Mouse (Mus musculus) lung, embryonic 14.5 days (tissue): Measurements from ENCODE around the gene Setd1a. TPM values are rescaled to one million over a fixed set of nuclear protein-coding genes. Genes with fewer than 3 reads are reported as not detected.

ENCODE experiments used
- ATAC-seq: fragments of 200-750 bp; cut with Nextera tagmentation; 2 replicates; pipeline ENCODE4 v1.8.0; 2017; ENCODE audit warnings: mild to moderate bottlenecking, moderate TSS enrichment, moderate library complexity; ENCODE audit not compliant: insufficient read depth
- DNase-seq: peaks from one replicate; pipeline ENCODE4 v3.0.0-alpha.2; 2015
- H3K27ac ChIP-seq: fragments of 300-500 bp; sonication (generic); 2 replicates; pipeline ENCODE4 v1.5.1; 2014; ENCODE audit warnings: low read depth, mild to moderate bottlenecking, moderate library complexity
- H3K27me3 ChIP-seq: fragments of 300-500 bp; sonication (generic); 2 replicates; pipeline ENCODE4 v1.6.1; 2014; ENCODE audit warnings: low read length, control low read depth; ENCODE audit not compliant: insufficient read depth
- H3K36me3 ChIP-seq: fragments of 300-500 bp; sonication (generic); 2 replicates; pipeline ENCODE4 v1.6.1; 2014; ENCODE audit warnings: control low read depth; ENCODE audit not compliant: insufficient read depth
- H3K4me1 ChIP-seq: fragments of 300-500 bp; sonication (generic); 2 replicates; pipeline ENCODE4 v1.6.1; 2014; ENCODE audit warnings: antibody characterized with exemption, control low read depth; ENCODE audit not compliant: insufficient read depth
- H3K4me2 ChIP-seq: fragments of 300-500 bp; sonication (generic); 2 replicates; pipeline ENCODE4 v1.6.1; 2014; ENCODE audit warnings: mild to moderate bottlenecking
- H3K4me3 ChIP-seq: fragments of 300-500 bp; sonication (generic); 2 replicates; pipeline ENCODE4 v1.5.1; 2014; ENCODE audit warnings: low read depth, low read length
- H3K9ac ChIP-seq: fragments of 300-500 bp; sonication (generic); 2 replicates; pipeline ENCODE4 v1.6.1; 2014
- H3K9me3 ChIP-seq: fragments of 300-500 bp; sonication (generic); 2 replicates; pipeline ENCODE4 v1.6.1; 2016; ENCODE audit warnings: low read depth, low read length, control low read depth
- CTCF ChIP-seq: IDR thresholded peaks from 2 replicates; pipeline ENCODE4 v1.5.1; 2016; ENCODE audit warnings: antibody characterized with exemption, low read depth
- WGBS: fragments of 180-500 bp; shearing (Covaris S2); extraction: QIAGEN DNeasy Blood & Tissue Kit; methylation state at CpG from one replicate; pipeline ENCODE4 v1.1.7; 2014; 5-methylcytosine and 5-hydroxymethylcytosine counted together
- polyA plus RNA-seq: library from polyadenylated mRNA; unstranded; fragments of >200 nt; fragmentation: Nextera tagmentation; extraction: Ambion mirVana; gene quantifications from 2 replicates; pipeline ENCODE4 v1.2.1, GENCODE M21; 2014

The Setd1a gene
- polyA plus RNA-seq, 1 experiment from 2014 or later: 27.2 TPM

GRCm38 (mm10) chr7:127801010-127801621 lies 24.6 kb downstream of the Setd1a start:
- Histone ChIP-seq H3K9me3 (no peaks in the 10 kb centered on the region), H3K36me3 (peaks cover 61% of the 10 kb centered on the region), H3K27ac (no peak overlapping the region), H3K9ac (peak overlapping the region; percentile 29; the same call in 1 of the 2 replicates), H3K4me1 (peaks cover 5% of the 10 kb centered on the region; the same call in 1 of the 2 replicates), H3K4me2 (peak overlapping the region; percentile 52), H3K4me3 (peak overlapping the region; percentile 25), H3K27me3 (no peaks in the 10 kb centered on the region)
- ATAC-seq (no peak), DNase-seq (no peak)
- WGBS: 87% methylated on average over 8 of the region's 8 CpGs
- no peak for TF ChIP-seq CTCF

GRCm38 (mm10) chr7:127802313-127802712 lies 25.8 kb downstream of the Setd1a start:
- Histone ChIP-seq H3K4me1 (peaks cover 5% of the 10 kb centered on the region; the same call in 1 of the 2 replicates), H3K4me2 (no peak overlapping the region), H3K27me3 (no peaks in the 10 kb centered on the region), H3K36me3 (peaks cover 49% of the 10 kb centered on the region), H3K9ac (no peak overlapping the region), H3K4me3 (no peak overlapping the region), H3K27ac (no peak overlapping the region), H3K9me3 (no peaks in the 10 kb centered on the region)
- 92% methylated on average over 17 of the region's 17 CpGs for WGBS
- TF ChIP-seq CTCF: no peak
- no peak for DNase-seq
- ATAC-seq: no peak

GRCm38 (mm10) chr7:127808821-127809220 lies 32.4 kb downstream of the Setd1a start:
- no peak overlapping the region for H3K27ac ChIP-seq
- WGBS: 60% methylated on average over 5 of the region's 5 CpGs
- H3K4me3 ChIP-seq: no peak overlapping the region
- no peaks in the 10 kb centered on the region for H3K27me3 ChIP-seq
- H3K36me3 ChIP-seq: no peaks in the 10 kb centered on the region
- H3K9me3 ChIP-seq: no peaks in the 10 kb centered on the region
- H3K9ac ChIP-seq: no peak overlapping the region
- no peak for ATAC-seq
- no peak overlapping the region for H3K4me2 ChIP-seq
- H3K4me1 ChIP-seq: no peaks in the 10 kb centered on the region
- no peak for DNase-seq
- no peak for TF ChIP-seq CTCF

GRCm38 (mm10) chr7:127809846-127810245 lies 33.4 kb downstream of the Setd1a start:
- Histone ChIP-seq H3K4me1 (no peaks in the 10 kb centered on the region), H3K27ac (no peak overlapping the region), H3K27me3 (no peaks in the 10 kb centered on the region), H3K36me3 (no peaks in the 10 kb centered on the region), H3K4me2 (no peak overlapping the region), H3K4me3 (no peak overlapping the region), H3K9me3 (no peaks in the 10 kb centered on the region), H3K9ac (no peak overlapping the region)
- no peak for TF ChIP-seq CTCF
- no peak for ATAC-seq
- no peak for DNase-seq
- 89% methylated on average over 1 of the region's 1 CpGs for WGBS

GRCm38 (mm10) chr7:127810650-127811049 lies 34.2 kb downstream of the Setd1a start:
- Histone ChIP-seq H3K27me3 (no peaks in the 10 kb centered on the region), H3K36me3 (no peaks in the 10 kb centered on the region), H3K27ac (no peak overlapping the region), H3K4me2 (no peak overlapping the region), H3K4me1 (no peaks in the 10 kb centered on the region), H3K9me3 (no peaks in the 10 kb centered on the region), H3K9ac (no peak overlapping the region), H3K4me3 (no peak overlapping the region)
- no peak for TF ChIP-seq CTCF
- 67% methylated on average over 10 of the region's 10 CpGs for WGBS
- ATAC-seq (no peak), DNase-seq (no peak)

- H3K9me3 ChIP-seq: no peaks in the 10 kb centered on the region
- H3K4me1 ChIP-seq: no peaks in the 10 kb centered on the region
- no peak overlapping the region for H3K4me2 ChIP-seq
- H3K27me3 ChIP-seq: no peaks in the 10 kb centered on the region
- WGBS: 71% methylated on average over 4 of the region's 4 CpGs
- no peaks in the 10 kb centered on the region for H3K36me3 ChIP-seq
- no peak overlapping the region for H3K9ac ChIP-seq
- no peak overlapping the region for H3K27ac ChIP-seq
- DNase-seq (no peak), ATAC-seq (no peak)
- no peak overlapping the region for H3K4me3 ChIP-seq
- TF ChIP-seq CTCF: no peak
These were observed 34.8 kb downstream of the Setd1a start for GRCm38 (mm10) chr7:127811240-127811639.

- H3K9me3 ChIP-seq: no peaks in the 10 kb centered on the region
- H3K27ac ChIP-seq: no peak overlapping the region
- no peak for DNase-seq
- H3K4me2 ChIP-seq: no peak overlapping the region
- no peak overlapping the region for H3K4me3 ChIP-seq
- ATAC-seq: no peak
- H3K36me3 ChIP-seq: no peaks in the 10 kb centered on the region
- H3K9ac ChIP-seq: no peak overlapping the region
- 76% methylated on average over 3 of the region's 3 CpGs for WGBS
- H3K27me3 ChIP-seq: no peaks in the 10 kb centered on the region
- no peaks in the 10 kb centered on the region for H3K4me1 ChIP-seq
- TF ChIP-seq CTCF: no peak
These were observed 35.8 kb downstream of the Setd1a start for GRCm38 (mm10) chr7:127812292-127812691.

- no peaks in the 10 kb centered on the region for H3K36me3 ChIP-seq
- ATAC-seq (no peak), DNase-seq (no peak)
- no peak overlapping the region for H3K4me3 ChIP-seq
- H3K9ac ChIP-seq: no peak overlapping the region
- no peak overlapping the region for H3K4me2 ChIP-seq
- TF ChIP-seq CTCF: no peak
- 64% methylated on average over 4 of the region's 4 CpGs for WGBS
- no peak overlapping the region for H3K27ac ChIP-seq
- H3K9me3 ChIP-seq: no peaks in the 10 kb centered on the region
- H3K4me1 ChIP-seq: no peaks in the 10 kb centered on the region
- no peaks in the 10 kb centered on the region for H3K27me3 ChIP-seq
These were observed 37.4 kb downstream of the Setd1a start for GRCm38 (mm10) chr7:127813821-127814220.
